Mouse (Mus musculus): Measurements from ENCODE around the gene Ip6k1.
"Not testable (repeated sequence)": the region's sequence is repeated elsewhere in the genome, so short reads cannot be mapped to it uniquely, and the experiment has no call there.

The Ip6k1 gene

DNA sequence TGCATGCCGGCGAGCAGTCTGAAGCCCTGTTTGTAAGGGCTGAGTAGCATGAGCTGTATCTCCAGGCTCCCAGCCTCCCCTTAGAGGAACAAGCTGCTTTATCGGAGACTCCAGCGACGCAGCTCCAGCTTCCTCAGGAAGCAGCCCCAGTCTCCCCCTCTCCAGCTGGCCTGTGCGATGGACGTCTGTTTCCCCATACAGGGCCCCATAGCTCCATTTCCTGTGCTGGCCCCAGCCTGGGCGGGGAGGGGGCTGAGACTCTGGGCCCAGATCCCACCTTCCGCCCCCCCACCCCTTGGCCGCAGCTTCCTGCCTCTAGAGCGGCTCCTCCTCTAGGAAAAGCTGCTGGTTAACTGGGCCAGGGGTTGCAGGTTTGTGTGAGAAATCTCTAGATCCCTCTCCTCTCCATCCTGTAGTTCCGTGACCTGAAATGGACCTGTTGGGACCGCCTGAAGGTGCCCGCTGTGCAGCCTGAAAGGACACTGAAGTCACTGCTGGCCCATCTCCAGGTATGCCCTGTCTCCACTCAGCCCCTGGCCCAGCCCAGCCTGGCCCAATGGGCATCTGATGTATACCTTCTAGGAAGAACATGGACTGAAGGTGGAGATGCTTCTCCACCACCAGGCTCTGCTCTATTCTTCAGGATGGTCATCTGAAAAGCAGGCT is 19.5 kb upstream of the Ip6k1 start, which contains the start of gene Gm20661:
Gene Gm20661, plus strand, starts transcription at position 378 of the 666 bp plus-strand sequence.
- DNase-seq (ENCODE audit: low spot score in 2 of 2), result peak; percentile 83 to 84

DNA sequence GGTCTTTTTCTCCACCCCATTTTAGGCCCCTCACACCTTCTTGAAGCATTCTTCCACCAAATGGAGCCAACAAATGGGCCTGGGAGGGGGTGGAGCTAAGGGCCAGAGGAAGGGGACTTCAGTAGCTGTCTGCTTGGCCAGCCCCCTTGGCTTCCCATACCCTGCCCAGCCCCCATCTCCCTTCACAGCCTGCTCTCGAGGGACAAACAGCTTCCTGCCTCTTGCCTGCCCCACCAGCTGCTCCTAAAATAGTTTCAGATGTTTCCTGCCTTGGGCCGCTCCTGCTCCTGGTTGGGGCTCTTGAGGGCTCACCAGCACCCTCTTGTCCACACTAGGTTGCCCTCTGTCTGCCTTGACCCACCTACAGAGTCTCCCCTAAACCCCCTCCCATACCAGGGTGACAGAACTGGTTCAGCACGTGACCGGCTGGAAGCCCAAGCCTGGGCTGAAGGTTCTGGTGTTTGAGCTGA is 18.8 kb upstream of the Ip6k1 start:
- DNase-seq (ENCODE audit: low spot score in 2 of 2), result peak; percentile 83 to 87

GRCm38 (mm10) chr9:107984052-107984753 is 18.1 kb upstream of the Ip6k1 start:
- no peak for DNase-seq (ENCODE audit: low spot score in 2 of 2)

GRCm38 (mm10) chr9:107984754-107985055 is 17.6 kb upstream of the Ip6k1 start:
- DNase-seq (ENCODE audit: low spot score in 2 of 2), result no peak

- peak; percentile 89 to 92 for DNase-seq (ENCODE audit: low spot score in 2 of 2)
These were observed 16.9 kb upstream of the Ip6k1 start, which contains the start of gene Inka1 for GRCm38 (mm10) chr9:107985131-107986119. Gene Inka1, minus strand, starts transcription at chr9:107985879.

GRCm38 (mm10) chr9:107986376-107986775 is 15.9 kb upstream of the Ip6k1 start:
- DNase-seq (ENCODE audit: low spot score in 2 of 2), result peak; percentile 75 to 85

- DNase-seq (ENCODE audit: low spot score in 2 of 2), result no peak
These were observed 14.4 kb upstream of the Ip6k1 start for GRCm38 (mm10) chr9:107987950-107988349.

- DNase-seq (ENCODE audit: low spot score in 2 of 2), result no peak
These were observed 10.1 kb upstream of the Ip6k1 start, which contains the start of gene Cdhr4 for GRCm38 (mm10) chr9:107992197-107992596. Gene Cdhr4, plus strand, starts transcription at chr9:107992497.

DNA sequence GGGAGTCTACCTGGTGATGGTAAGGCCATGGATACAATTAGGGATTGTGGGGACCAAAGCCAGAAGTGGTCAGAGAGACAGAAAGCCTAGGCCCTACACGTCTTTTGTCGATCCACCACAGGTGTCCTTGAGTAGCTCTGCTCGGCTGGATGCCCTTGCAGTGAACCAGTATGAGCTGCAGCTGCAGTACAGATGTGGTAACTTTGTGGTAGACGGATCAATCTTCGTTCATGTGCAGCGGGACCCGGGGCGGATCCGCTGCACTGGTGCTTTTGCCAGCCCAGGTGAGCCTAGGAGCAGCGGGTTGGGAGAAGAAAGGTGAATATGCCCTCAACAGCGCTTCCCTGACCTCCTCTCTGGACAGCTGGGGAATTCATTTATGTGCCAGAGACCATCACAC is 9.3 kb upstream of the Ip6k1 start:
- DNase-seq (ENCODE audit: low spot score in 2 of 2), result no peak

DNA sequence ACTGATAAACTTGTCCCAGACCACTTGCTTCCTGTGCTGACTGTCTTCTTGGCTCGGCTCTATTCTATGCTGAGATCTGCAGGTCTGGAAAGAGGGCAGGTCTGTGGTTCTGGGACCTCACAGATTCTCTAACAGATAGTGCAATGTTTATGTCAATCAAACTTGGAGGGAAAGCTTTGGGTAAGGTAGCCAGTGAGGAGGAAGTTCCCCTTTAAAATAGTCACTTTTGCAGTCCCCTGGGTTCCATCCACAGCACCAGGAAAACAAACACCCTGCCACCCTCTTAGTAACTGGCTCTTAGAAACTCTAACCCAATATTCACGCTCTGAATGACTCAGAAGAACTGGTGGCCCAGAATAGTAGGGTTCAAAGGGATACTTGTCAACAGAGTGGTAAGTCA is 7.8 kb upstream of the Ip6k1 start:
- no peak for DNase-seq (ENCODE audit: low spot score in 2 of 2)

GRCm38 (mm10) chr9:107995513-107995912 is 6.8 kb upstream of the Ip6k1 start:
- no peak for DNase-seq (ENCODE audit: low spot score in 2 of 2)

GRCm38 (mm10) chr9:107996049-107996448 is 6.3 kb upstream of the Ip6k1 start, which contains the start of gene Gm20662:
Gene Gm20662, plus strand, starts transcription at chr9:107996349.
- DNase-seq (ENCODE audit: low spot score in 2 of 2), result no peak

- no peak for DNase-seq (ENCODE audit: low spot score in 2 of 2)
These were observed 653 bp downstream of the Ip6k1 start for GRCm38 (mm10) chr9:108002778-108003530.

GRCm38 (mm10) chr9:108003531-108003890 is 1.2 kb downstream of the Ip6k1 start:
- no peak for DNase-seq (ENCODE audit: low spot score in 2 of 2)

DNA sequence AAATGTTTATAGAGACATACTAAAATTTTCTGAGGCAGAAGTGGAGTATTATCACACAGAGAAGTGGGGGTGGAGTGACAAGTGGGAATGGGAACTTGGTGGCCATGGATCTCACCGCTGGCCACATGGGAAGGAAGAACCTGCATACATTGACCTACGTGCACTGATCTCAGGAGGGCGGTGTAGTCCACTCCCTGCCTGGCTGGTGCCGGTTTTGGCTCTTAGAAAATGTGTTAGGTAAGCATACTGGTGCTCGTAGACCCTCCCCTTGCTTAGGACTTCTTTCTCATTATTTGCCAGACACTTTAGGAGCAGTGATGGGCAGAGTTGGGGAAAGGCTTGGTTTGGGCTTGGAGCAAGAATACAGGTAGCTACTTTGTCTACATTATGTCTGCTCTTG is 5.7 kb downstream of the Ip6k1 start:
- DNase-seq (ENCODE audit: low spot score in 2 of 2), result no peak

DNA sequence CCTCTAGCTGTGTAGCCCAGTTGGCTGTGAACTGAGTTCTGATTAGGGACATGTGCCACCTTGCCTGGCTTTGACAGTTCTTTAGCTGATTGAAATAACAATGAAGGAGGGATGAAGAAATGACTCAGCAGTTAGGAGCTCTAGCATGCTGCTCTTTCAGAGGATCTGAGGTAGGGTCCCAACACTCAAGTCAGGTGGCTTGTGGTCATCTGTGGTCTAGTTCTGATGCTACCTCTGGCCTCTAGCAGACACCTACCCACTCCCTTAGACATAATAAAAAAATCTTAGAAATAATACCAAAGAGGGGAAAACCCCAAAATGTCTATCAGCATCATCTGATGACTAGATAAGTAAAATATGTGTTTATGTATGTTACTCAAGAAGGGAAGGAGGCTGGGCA is 8.1 kb downstream of the Ip6k1 start:
- no peak for DNase-seq (ENCODE audit: low spot score in 2 of 2)

- DNase-seq (ENCODE audit: low spot score in 2 of 2), result not testable (repeated sequence)
These were observed 11.3 kb downstream of the Ip6k1 start for GRCm38 (mm10) chr9:108013577-108013976.

- no peak for DNase-seq (ENCODE audit: low spot score in 2 of 2)
These were observed 14.8 kb downstream of the Ip6k1 start for GRCm38 (mm10) chr9:108017127-108017526.

- DNase-seq (ENCODE audit: low spot score in 2 of 2), result no peak
These were observed 18.4 kb downstream of the Ip6k1 start for GRCm38 (mm10) chr9:108020741-108021140.

DNA sequence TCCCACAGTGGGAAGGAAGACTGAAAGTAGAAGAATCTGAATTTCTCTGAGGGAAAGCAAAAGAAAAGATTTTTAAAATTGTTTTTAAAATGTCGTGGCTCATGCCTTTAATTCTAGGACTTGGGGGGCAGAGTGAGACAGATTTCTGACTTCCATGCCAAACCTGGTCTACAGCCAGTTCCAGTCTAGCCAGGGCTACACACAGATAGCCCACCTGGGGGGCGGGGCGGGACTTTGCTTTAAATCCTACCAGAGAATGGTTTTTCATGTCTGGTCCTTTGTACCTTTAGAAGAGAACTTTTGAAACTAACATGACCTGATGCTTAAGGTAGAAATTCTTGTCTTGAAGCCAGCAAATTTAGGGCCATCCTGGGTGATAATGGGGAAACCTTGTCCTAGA is 20.9 kb downstream of the Ip6k1 start:
- no peak for DNase-seq (ENCODE audit: low spot score in 2 of 2)

GRCm38 (mm10) chr9:108026584-108026983 is 24.3 kb downstream of the Ip6k1 start:
- no peak for DNase-seq (ENCODE audit: low spot score in 2 of 2)
